Mouse (Mus musculus) MEL (cell line): Measurements from ENCODE around the gene Dnajc5. TPM values are rescaled to one million over a fixed set of nuclear protein-coding genes. Genes with fewer than 3 reads are reported as not detected.

Source experiments
- DNase-seq: peaks from one replicate; pipeline ENCODE4 v3.0.0; 2011; ENCODE audit warnings: low read depth, low spot score
- H3K27ac ChIP-seq: 2 replicates; pipeline ENCODE4 v1.5.1; 2012; ENCODE audit warnings: low read depth, mild to moderate bottlenecking, control low read depth, low read length, moderate library complexity; ENCODE audit not compliant: control insufficient read depth
- H3K27me3 ChIP-seq, 2 experiments: fragments of 150-350 bp in 1 of 2; sonication (generic) in 1 of 2; 2 replicates each; pipeline ENCODE4 v1.6.1; 2012; ENCODE audit warnings: low read length in 2 of 2, mild to moderate bottlenecking in 2 of 2, improper control_type of control experiment in 1 of 2, moderate library complexity in 1 of 2; ENCODE audit not compliant: insufficient read depth in 2 of 2, control insufficient read depth in 1 of 2
- H3K36me3 ChIP-seq, 2 experiments: 2 replicates each; pipeline ENCODE4 v1.6.1; 2012 to 2014; ENCODE audit warnings: low read length in 2 of 2, improper control_type of control experiment in 1 of 2, inconsistent platforms in 1 of 2, mild to moderate bottlenecking in 1 of 2; ENCODE audit not compliant: insufficient read depth in 2 of 2, control insufficient read depth in 1 of 2
- H3K4me1 ChIP-seq, 2 experiments: fragments of 150-350 bp in 1 of 2; sonication (generic) in 1 of 2; 2 replicates each; pipeline ENCODE4 v1.6.1; 2012; ENCODE audit warnings: low read length in 2 of 2, improper control_type of control experiment in 1 of 2, mild to moderate bottlenecking in 1 of 2; ENCODE audit not compliant: insufficient read depth in 2 of 2, control insufficient read depth in 1 of 2
- H3K4me3 ChIP-seq, 2 experiments: fragments of 150-350 bp in 1 of 2; sonication (generic) in 1 of 2; 2 replicates each; pipeline ENCODE4 v1.5.1; 2012; ENCODE audit warnings: low read depth in 2 of 2, low read length in 2 of 2, mild to moderate bottlenecking in 2 of 2, moderate library complexity in 2 of 2, control low read depth in 1 of 2, improper control_type of control experiment in 1 of 2; ENCODE audit not compliant: control insufficient read depth in 1 of 2, insufficient read depth in 1 of 2
- H3K79me2 ChIP-seq: 2 replicates; pipeline ENCODE4 v1.6.1; 2012; ENCODE audit warnings: mild to moderate bottlenecking, low read length, moderate library complexity; ENCODE audit not compliant: control insufficient read depth, poor library complexity, insufficient read depth
- H3K9ac ChIP-seq: 2 replicates; pipeline ENCODE4 v1.6.1; 2012; ENCODE audit warnings: low read depth, mild to moderate bottlenecking, control low read depth, low read length, moderate library complexity; ENCODE audit not compliant: control insufficient read depth, poor library complexity, severe bottlenecking
- H3K9me3 ChIP-seq: fragments of 150-350 bp; sonication (generic); replicated peaks from 2 replicates; pipeline ENCODE4 v1.6.1; 2012; ENCODE audit warnings: mild to moderate bottlenecking, low read length, improper control_type of control experiment, moderate library complexity; ENCODE audit not compliant: insufficient read depth
- CTCF ChIP-seq, 3 experiments: IDR thresholded peaks in 2 of 3; conservative IDR thresholded peaks in 1 of 3; 2 replicates each; pipeline ENCODE4 v1.5.1; 2011 to 2012; ENCODE audit warnings: low read length in 3 of 3, low read depth in 2 of 3, mild to moderate bottlenecking in 2 of 3, improper control_type of control experiment in 1 of 3, inconsistent platforms in 1 of 3, mixed read lengths in 1 of 3, moderate library complexity in 1 of 3; ENCODE audit not compliant: control insufficient read depth in 1 of 3, insufficient read depth in 1 of 3, poor library complexity in 1 of 3, severe bottlenecking in 1 of 3
- GATA1 ChIP-seq: IDR thresholded peaks from 2 replicates; pipeline ENCODE4 v1.6.1; 2011; ENCODE audit warnings: low read depth, low read length, improper control_type of control experiment
- JUND ChIP-seq: IDR thresholded peaks from 2 replicates; pipeline ENCODE4 v1.6.1; 2011; ENCODE audit warnings: low read depth, mild to moderate bottlenecking, improper control_type of control experiment, low read length
- NELFE ChIP-seq: IDR thresholded peaks from 2 replicates; pipeline ENCODE4 v1.6.1; 2011; ENCODE audit warnings: low read depth, low read length, improper control_type of control experiment
- NRF1 ChIP-seq: IDR thresholded peaks from 2 replicates; pipeline ENCODE4 v1.6.1; 2014; ENCODE audit warnings: low read depth, mild to moderate bottlenecking, inconsistent platforms, low read length, improper control_type of control experiment, moderate library complexity; ENCODE audit not compliant: poor library complexity, insufficient read depth, severe bottlenecking
- POLR2AphosphoS2 ChIP-seq: IDR thresholded peaks from 2 replicates; pipeline ENCODE4 v1.6.1; 2011; ENCODE audit warnings: low read length, improper control_type of control experiment
- RCOR1 ChIP-seq: IDR thresholded peaks from 2 replicates; pipeline ENCODE4 v1.6.1; 2012; ENCODE audit warnings: low read depth, mild to moderate bottlenecking, inconsistent platforms, low read length, improper control_type of control experiment
- TCF12 ChIP-seq: IDR thresholded peaks from 2 replicates; pipeline ENCODE4 v1.6.1; 2014; ENCODE audit warnings: low read depth, mild to moderate bottlenecking, inconsistent platforms, low read length, improper control_type of control experiment, moderate library complexity
- ZC3H11A ChIP-seq: IDR thresholded peaks from 2 replicates; pipeline ENCODE4 v1.6.1; 2012; ENCODE audit warnings: low read depth, mild to moderate bottlenecking, inconsistent platforms, low read length, improper control_type of control experiment
- ZNF384 ChIP-seq: IDR thresholded peaks from 2 replicates; pipeline ENCODE4 v1.6.1; 2012; ENCODE audit warnings: low read depth, mild to moderate bottlenecking, inconsistent platforms, low read length, improper control_type of control experiment
- polyA plus RNA-seq, 2 experiments: library from polyadenylated mRNA; stranded (reverse) in 1 of 2; unstranded in 1 of 2; fragments of >175 nt in 1 of 2; fragments of >200 nt in 1 of 2; gene quantifications; 2 replicates each; pipeline versions ENCODE4 v1.2.1 to v1.2.4; 2012; ENCODE audit warnings: low replicate concordance in 2 of 2, low read depth in 1 of 2; ENCODE audit not compliant: insufficient read length in 2 of 2, insufficient read depth in 1 of 2, missing spikeins in 1 of 2
- total RNA-seq: library from RNA; depleted of rRNA; stranded (reverse); fragments of 300-350 nt; gene quantifications from 2 replicates; pipeline ENCODE4 v1.2.3, GENCODE M21; 2012

The Dnajc5 gene
- total and polyA plus RNA-seq, 3 experiments = 51.9 to 338 (median 57.9) TPM

DNA sequence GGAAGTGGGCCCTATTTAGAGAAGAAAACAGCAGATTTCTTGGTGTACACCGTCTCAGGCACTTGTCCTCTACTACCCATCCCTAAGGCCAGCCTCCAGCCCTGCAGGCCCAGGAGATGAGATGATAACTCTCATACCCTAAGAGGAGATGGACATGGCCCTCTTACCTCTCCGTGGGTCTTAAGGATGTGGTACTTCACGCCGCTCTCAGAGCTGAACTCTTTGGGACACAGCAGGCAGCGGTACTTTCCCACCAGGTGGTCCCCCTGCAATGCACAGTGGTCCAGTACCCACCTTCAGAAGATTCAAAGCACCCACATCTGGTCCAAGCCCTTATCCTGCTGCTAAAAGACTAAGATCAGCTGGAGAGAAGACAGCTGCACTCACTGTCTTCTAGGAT is 65.2 kb downstream of the Dnajc5 start:
- Histone ChIP-seq H3K4me1 (peaks cover 0 to 3% of the 10 kb centered on the region in 2 experiments; a peak in 2 of 4 replicates), H3K9ac (no peak overlapping the region), H3K27ac (no peak overlapping the region), H3K9me3 (no peaks in the 10 kb centered on the region), H3K79me2 (peaks cover 8% of the 10 kb centered on the region), H3K4me3 (no peak overlapping the region), H3K27me3 (no peaks in the 10 kb centered on the region), H3K36me3 (peaks cover 0 to 2% of the 10 kb centered on the region in 2 experiments; a peak in 3 of 4 replicates)
- TF ChIP-seq RCOR1 = no peak
- TF ChIP-seq GATA1 = no peak
- no peak for DNase-seq

DNA sequence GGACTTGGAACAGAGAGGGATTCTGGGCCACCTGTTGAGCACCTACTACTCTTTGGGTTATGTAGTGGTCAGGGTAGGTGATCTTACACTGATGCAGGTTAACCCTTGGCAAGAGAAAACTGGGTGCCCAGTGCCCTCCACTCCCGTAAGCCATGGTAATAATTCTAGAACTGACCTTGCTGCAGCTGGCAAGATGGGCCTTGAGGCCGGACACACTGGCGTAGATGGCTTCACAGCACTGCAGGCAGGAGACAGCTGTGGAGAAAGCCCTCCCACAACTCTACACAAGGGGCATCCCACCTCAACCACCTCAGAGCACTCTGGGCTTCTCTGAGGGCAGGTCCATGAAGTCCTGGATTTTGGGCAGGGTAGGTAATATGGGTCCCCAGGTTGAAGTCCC is 65.8 kb downstream of the Dnajc5 start:
- no peak overlapping the region for H3K9ac ChIP-seq
- no peak overlapping the region for H3K27ac ChIP-seq
- H3K79me2 ChIP-seq = peaks cover 5% of the 10 kb centered on the region
- no peaks in the 10 kb centered on the region for H3K9me3 ChIP-seq
- H3K36me3 ChIP-seq = peaks cover 0 to 4% of the 10 kb centered on the region in 2 experiments; a peak in 3 of 4 replicates
- TF ChIP-seq NELFE (no peak), ZC3H11A (no peak), TCF12 (no peak), NRF1 (no peak), ZNF384 (no peak)
- no peak for DNase-seq
- H3K27me3 ChIP-seq = no peaks in the 10 kb centered on the region
- no peak overlapping the region for H3K4me3 ChIP-seq
- H3K4me1 ChIP-seq = peaks cover 2 to 3% of the 10 kb centered on the region in 2 experiments; a peak in 3 of 4 replicates

DNA sequence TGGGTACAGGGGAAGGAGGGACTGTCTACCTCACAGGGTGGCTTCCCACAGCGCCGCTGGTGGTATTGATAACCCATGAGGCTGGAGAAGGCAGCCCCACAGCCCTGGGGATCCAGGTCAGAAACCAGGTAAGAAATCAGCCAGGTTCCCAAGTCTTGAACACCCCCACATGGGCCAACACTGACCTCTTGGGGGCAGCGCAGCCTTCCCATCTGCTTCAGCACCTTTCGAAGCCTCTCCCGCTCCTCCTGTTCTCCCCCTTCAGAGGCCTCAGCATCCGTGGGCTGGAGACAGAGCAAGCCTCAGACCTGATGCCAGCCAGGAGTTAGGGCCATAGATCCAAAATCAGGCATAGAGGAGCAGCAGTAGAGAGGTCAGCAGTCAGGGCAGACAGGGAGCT is 67.5 kb downstream of the Dnajc5 start:
- Histone ChIP-seq H3K4me1 (peaks cover 0 to 10% of the 10 kb centered on the region in 2 experiments; a peak in 2 of 4 replicates), H3K27ac (no peak overlapping the region), H3K9me3 (no peaks in the 10 kb centered on the region), H3K27me3 (no peaks in the 10 kb centered on the region), H3K4me3 (no peak overlapping the region), H3K36me3 (peaks cover 0 to 7% of the 10 kb centered on the region in 2 experiments; a peak in 3 of 4 replicates), H3K79me2 (peaks cover 14% of the 10 kb centered on the region), H3K9ac (no peak overlapping the region)
- no peak for DNase-seq
- TF ChIP-seq GATA1 = no peak
- no peak for TF ChIP-seq JUND
- TF ChIP-seq CTCF (IDR thresholded peaks at IDR 0.05 in 2 of 3, conservative IDR thresholded peaks at IDR 0.05 in 1 of 3; ENCODE audit: control insufficient read depth in 1 of 3, insufficient read depth in 1 of 3, low read depth in 2 of 3, low read length in 3 of 3, poor library complexity in 1 of 3, severe bottlenecking in 1 of 3) = peak; percentile 2 to 59 (median 37); a peak in 3 of 6 replicates
- no peak for TF ChIP-seq POLR2AphosphoS2
- TF ChIP-seq, all 39 proteins: peak for 1
